Mouse (Mus musculus): ENCODE data around the gene Larp4. TPM values are rescaled to one million over a fixed set of nuclear protein-coding genes. Genes with fewer than 3 reads are reported as not detected.
"Not testable (repeated sequence)": the region's sequence is repeated elsewhere in the genome, so short reads cannot be mapped to it uniquely, and the experiment has no call there.

Larp4 gene
- total RNA-seq (2022), result 10 to 100 TPM; 40.0 to 65.4 (median 47.6) TPM

- DNase-seq (ENCODE audit: low spot score in 2 of 2), result not testable (repeated sequence)
These were observed at the start of gene Larp4 for GRCm38 (mm10) chr15:99969765-99970164. Gene Larp4, plus strand, starts transcription at chr15:99970065.

GRCm38 (mm10) chr15:99931231-99931630 lies 38.6 kb upstream of the Larp4 start:
- no peak for DNase-seq (ENCODE audit: low spot score in 2 of 2)

- DNase-seq (ENCODE audit: low spot score in 2 of 2), result no peak
These were observed 35.4 kb upstream of the Larp4 start for GRCm38 (mm10) chr15:99934501-99934900.

GRCm38 (mm10) chr15:99936659-99937058 lies 33.2 kb upstream of the Larp4 start:
- DNase-seq (ENCODE audit: low spot score in 2 of 2), result no peak

- DNase-seq (ENCODE audit: low spot score in 2 of 2), result no peak
These were observed 32.0 kb upstream of the Larp4 start for GRCm38 (mm10) chr15:99937841-99938240.

- DNase-seq (ENCODE audit: low spot score in 2 of 2), result no peak
These were observed 29.4 kb upstream of the Larp4 start for GRCm38 (mm10) chr15:99940426-99940825.

- DNase-seq (ENCODE audit: low spot score in 2 of 2), result no peak
These were observed 28.8 kb upstream of the Larp4 start for GRCm38 (mm10) chr15:99940970-99941630.

GRCm38 (mm10) chr15:99955324-99955723 lies 14.5 kb upstream of the Larp4 start:
- DNase-seq (ENCODE audit: low spot score in 2 of 2), result no peak

GRCm38 (mm10) chr15:99965103-99965775 lies 4.6 kb upstream of the Larp4 start:
- no peak for DNase-seq (ENCODE audit: low spot score in 2 of 2)

GRCm38 (mm10) chr15:99966961-99967360 lies 2.9 kb upstream of the Larp4 start, which contains the start of gene Fam186a:
Gene Fam186a, minus strand, starts transcription at chr15:99967061.
- DNase-seq (ENCODE audit: low spot score in 2 of 2), result no peak

GRCm38 (mm10) chr15:99970606-99971005 lies 741 bp downstream of the Larp4 start:
- no peak for DNase-seq (ENCODE audit: low spot score in 2 of 2)

- DNase-seq (ENCODE audit: low spot score in 2 of 2), result peak; percentile 94
These were observed 2.6 kb downstream of the Larp4 start for GRCm38 (mm10) chr15:99972361-99972988.

GRCm38 (mm10) chr15:99972989-99973911 lies 3.4 kb downstream of the Larp4 start:
- DNase-seq (ENCODE audit: low spot score in 2 of 2), result peak in 1 of 2 experiments; percentile 7

GRCm38 (mm10) chr15:99974476-99975220 lies 4.8 kb downstream of the Larp4 start:
- no peak for DNase-seq (ENCODE audit: low spot score in 2 of 2)

- not testable (repeated sequence) for DNase-seq (ENCODE audit: low spot score in 2 of 2)
These were observed 6.3 kb downstream of the Larp4 start for GRCm38 (mm10) chr15:99976121-99976520.

- DNase-seq (ENCODE audit: low spot score in 2 of 2), result no peak
These were observed 9.4 kb downstream of the Larp4 start for GRCm38 (mm10) chr15:99979266-99979665.

- DNase-seq (ENCODE audit: low spot score in 2 of 2), result no peak
These were observed 9.8 kb downstream of the Larp4 start for GRCm38 (mm10) chr15:99979715-99980114.

GRCm38 (mm10) chr15:99993100-99993499 lies 23.2 kb downstream of the Larp4 start:
- no peak for DNase-seq (ENCODE audit: low spot score in 2 of 2)

GRCm38 (mm10) chr15:99997114-99997804 lies 27.4 kb downstream of the Larp4 start:
- no peak for DNase-seq (ENCODE audit: low spot score in 2 of 2)

- DNase-seq (ENCODE audit: low spot score in 2 of 2), result no peak
These were observed 29.5 kb downstream of the Larp4 start for GRCm38 (mm10) chr15:99999390-99999789.
